Mouse (Mus musculus) ES-Bruce4 (cell line): ENCODE data around the gene Hoxa13.

Source experiments
- CTCF ChIP-seq: IDR thresholded peaks from one replicate; pipeline ENCODE4 v1.8.1; 2011; ENCODE audit warnings: low read depth, low read length
- EP300 ChIP-seq: IDR thresholded peaks from 2 replicates; pipeline ENCODE4 v1.6.1; 2011; ENCODE audit warnings: low read depth, low read length; ENCODE audit not compliant: insufficient read depth
- POLR2A ChIP-seq: IDR thresholded peaks from one replicate; pipeline ENCODE4 v1.8.1; 2011; ENCODE audit warnings: low read length; ENCODE audit not compliant: insufficient read depth

DNA sequence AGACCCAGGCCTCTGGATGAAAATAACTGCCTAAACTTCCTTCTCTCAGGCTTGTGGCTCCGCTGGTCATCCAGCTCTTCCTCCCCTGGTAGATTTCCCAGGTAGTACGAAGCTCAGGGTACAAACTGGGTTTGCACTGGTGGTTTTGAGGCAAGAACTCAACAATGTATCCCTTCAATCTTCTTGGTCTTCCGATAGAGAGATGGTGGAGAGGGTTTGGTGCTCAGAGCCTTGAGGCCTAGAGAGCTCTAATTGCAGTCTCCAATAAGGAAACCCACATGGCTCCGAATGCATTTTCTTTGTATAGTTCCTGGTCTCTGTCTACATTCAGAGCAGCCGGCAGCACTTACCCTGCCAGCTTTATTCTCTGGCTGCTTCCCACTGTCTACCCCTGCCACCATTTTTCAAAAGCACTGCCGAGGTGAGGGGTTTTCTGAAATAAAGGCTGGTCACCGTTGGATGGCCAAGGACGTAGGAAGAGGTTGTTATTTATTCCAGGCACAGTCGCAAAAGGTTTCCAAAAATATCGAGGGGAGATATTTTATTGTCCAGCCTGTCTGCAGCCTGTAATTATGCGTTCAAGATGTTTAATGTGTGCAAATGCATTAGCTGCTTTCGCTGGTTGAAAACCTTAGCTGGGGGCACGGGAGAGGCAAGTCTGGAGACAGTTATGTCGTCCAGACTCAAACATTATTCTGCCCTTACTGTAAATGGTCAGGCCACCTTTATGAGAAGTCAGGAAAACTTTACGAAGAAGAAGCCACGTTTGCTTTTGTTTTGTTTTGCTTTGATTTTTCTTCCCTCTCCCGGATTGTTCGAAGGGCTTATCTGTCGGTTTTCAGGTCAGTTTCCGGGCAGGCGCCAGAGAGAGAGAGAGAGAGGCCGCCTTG, 12.3 kb upstream of the Hoxa13 start:
- TF ChIP-seq CTCF (no peak), POLR2A (no peak), EP300 (no peak)
